ENCODE assay signal across 8 mouse cellular contexts in the genomic region with DNA sequence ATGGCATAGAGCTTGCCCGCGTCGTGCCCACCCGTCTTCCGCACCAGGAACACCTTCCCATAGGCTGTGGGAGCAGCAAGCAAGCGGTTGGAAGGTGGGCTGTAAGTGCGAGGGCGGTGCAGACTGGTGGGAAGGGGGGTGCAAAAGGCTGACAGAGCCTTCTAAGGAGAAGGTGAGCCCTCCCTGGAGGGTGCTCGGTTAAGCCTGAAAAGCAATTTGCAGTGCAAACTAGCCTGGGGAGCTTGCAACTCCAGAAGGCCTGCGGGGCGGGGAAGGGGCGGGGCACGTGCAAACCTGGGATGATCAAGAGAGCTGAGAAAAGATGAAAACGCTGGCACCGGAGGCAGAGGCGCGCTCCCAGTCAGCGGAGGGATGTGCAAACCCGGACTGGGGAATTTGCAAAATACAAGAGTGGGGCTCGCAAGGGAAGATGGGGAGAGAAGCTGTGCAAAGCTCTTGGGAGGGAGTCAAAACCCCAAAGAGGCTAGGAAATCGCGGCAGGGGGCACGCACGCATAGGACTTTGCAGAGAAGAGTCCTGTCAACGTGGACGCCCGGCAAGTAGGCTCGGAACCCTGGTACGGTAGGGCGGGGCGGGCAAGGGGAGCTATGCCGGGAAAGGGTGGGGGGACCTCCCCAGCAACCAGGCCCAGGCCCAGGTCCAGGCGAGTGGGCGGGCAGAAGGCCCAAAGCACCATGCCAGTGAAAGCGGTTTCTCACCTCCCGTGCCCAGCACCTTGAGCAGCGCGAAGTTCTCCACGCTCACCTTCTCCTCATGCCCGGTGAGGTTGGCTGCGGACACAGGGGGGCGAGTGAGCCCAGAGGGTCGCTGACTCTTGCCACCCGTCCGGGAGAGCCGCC. TPM values are rescaled to one million over a fixed set of nuclear protein-coding genes. Genes with fewer than 3 reads are reported as not detected.
DNase-seq lines count a peak whose midpoint lies in the region; ATAC-seq and TF ChIP-seq lines count a peak whose summit lies in the region.

No protein-coding gene starts in this region.

- no peak for TF ChIP-seq EP300 in liver, embryonic 14.5 days (IDR thresholded peaks at IDR 0.05; ENCODE audit: low read depth)

- H3K36me3 ChIP-seq in forebrain, embryonic 11.5 days (ENCODE audit: control insufficient read depth, insufficient read depth, low read length): no peaks in the 10 kb centered on the region
- H3K36me3 ChIP-seq in intestine, embryonic 16.5 days (ENCODE audit: control insufficient read depth, insufficient read depth, low read length): no peaks in the 10 kb centered on the region
- no peaks in the 10 kb centered on the region for H3K36me3 ChIP-seq in liver, embryonic 14.5 days (replicated peaks; ENCODE audit: control insufficient read depth, insufficient read depth, low read depth)
- H3K36me3 ChIP-seq in neural tube, embryonic 13.5 days: no peaks in the 10 kb centered on the region

- H3K4me2 ChIP-seq in forebrain, embryonic 11.5 days (ENCODE audit: low read depth, low read length, severe bottlenecking): peak overlapping the region; percentile 99
- H3K4me2 ChIP-seq in intestine, embryonic 16.5 days (ENCODE audit: low read depth, low read length): peak overlapping the region; percentile 97
- peak overlapping the region; percentile 92 for H3K4me2 ChIP-seq in liver, embryonic 14.5 days (ENCODE audit: low read depth)
- peak overlapping the region; percentile 98 for H3K4me2 ChIP-seq in neural tube, embryonic 13.5 days

- no peak overlapping the region for H3K27ac ChIP-seq in forebrain, embryonic 11.5 days (ENCODE audit: low read depth, low read length)
- 0 out of 2 replicates have a peak overlapping the region, but pooled peaks have one; percentile 7 for H3K27ac ChIP-seq in intestine, embryonic 16.5 days (ENCODE audit: low read length)
- no peak overlapping the region for H3K27ac ChIP-seq in liver, embryonic 14.5 days
- 0 out of 2 replicates have a peak overlapping the region, but pooled peaks have one; percentile 23 for H3K27ac ChIP-seq in neural tube, embryonic 13.5 days (replicated peaks)

- H3K9me3 ChIP-seq in forebrain, embryonic 11.5 days (ENCODE audit: control insufficient read depth, low read length): no peaks in the 10 kb centered on the region
- no peaks in the 10 kb centered on the region for H3K9me3 ChIP-seq in intestine, embryonic 16.5 days (ENCODE audit: control insufficient read depth, low read length)
- H3K9me3 ChIP-seq in liver, embryonic 14.5 days (ENCODE audit: control insufficient read depth, low read length): no peaks in the 10 kb centered on the region
- H3K9me3 ChIP-seq in neural tube, embryonic 13.5 days: no peaks in the 10 kb centered on the region

- peak; percentile 44 to 70 for DNase-seq in layer of hippocampus, adult 18-20 months (ENCODE audit: low spot score in 2 of 2)
- DNase-seq in layer of hippocampus, adult 9-10 months (ENCODE audit: low spot score): no peak
- DNase-seq in adrenal gland, postnatal 10 days: peak; percentile 63
- DNase-seq in forebrain, embryonic 11.5 days (ENCODE audit: low spot score): peak; percentile 73
- no peak for DNase-seq in liver, embryonic 14.5 days (ENCODE audit: low read depth in 3 of 3, low spot score in 3 of 3)
- DNase-seq in ovary, postnatal 36 days (ENCODE audit: low spot score): no peak

- TF ChIP-seq CTCF in liver, embryonic 14.5 days (IDR thresholded peaks at IDR 0.05; ENCODE audit: low read depth): no peak

- peaks cover 25% of the 10 kb centered on the region for H3K27me3 ChIP-seq in forebrain, embryonic 11.5 days (ENCODE audit: control insufficient read depth, insufficient read depth, low read length)
- no peaks in the 10 kb centered on the region for H3K27me3 ChIP-seq in intestine, embryonic 16.5 days (replicated peaks; ENCODE audit: control insufficient read depth, insufficient read depth, low read length)
- no peaks in the 10 kb centered on the region; the same call in 1 of the 2 replicates for H3K27me3 ChIP-seq in liver, embryonic 14.5 days (ENCODE audit: control insufficient read depth, insufficient read depth, low read length)
- H3K27me3 ChIP-seq in neural tube, embryonic 13.5 days: peaks cover 85% of the 10 kb centered on the region

- peaks cover 8% of the 10 kb centered on the region for H3K4me1 ChIP-seq in forebrain, embryonic 11.5 days (replicated peaks; ENCODE audit: control insufficient read depth, insufficient read depth, low read length)
- H3K4me1 ChIP-seq in intestine, embryonic 16.5 days (ENCODE audit: control insufficient read depth, insufficient read depth, low read length): peaks cover 16% of the 10 kb centered on the region
- peaks cover 3 to 4% of the 10 kb centered on the region in 2 experiments; a peak in 2 of 4 replicates for H3K4me1 ChIP-seq in liver, embryonic 14.5 days (replicated peaks; ENCODE audit: control insufficient read depth in 2 of 2, insufficient read depth in 2 of 2, low read length in 1 of 2)
- H3K4me1 ChIP-seq in neural tube, embryonic 13.5 days (replicated peaks): peaks cover 25% of the 10 kb centered on the region

- WGBS in forebrain, embryonic 11.5 days: under 1% methylated on average over 45 of the region's 46 CpGs
- 2% methylated on average over 45 of the region's 46 CpGs for WGBS in intestine, embryonic 16.5 days
- 4% methylated on average over 46 of the region's 46 CpGs for WGBS in liver, embryonic 14.5 days (ENCODE audit: insufficient replicate concordance)
- WGBS in neural tube, embryonic 13.5 days: 1% methylated on average over 46 of the region's 46 CpGs

- ATAC-seq in forebrain, embryonic 11.5 days (replicated peaks; ENCODE audit: low FRiP score): peak; percentile 53
- peak; percentile 61 for ATAC-seq in intestine, embryonic 16.5 days
- ATAC-seq in liver, embryonic 14.5 days (ENCODE audit: insufficient read depth): peak; percentile 34
- peak; percentile 51 for ATAC-seq in neural tube, embryonic 13.5 days (ENCODE audit: low read depth)

- peak overlapping the region; percentile 60 for H3K4me3 ChIP-seq in forebrain, embryonic 11.5 days (ENCODE audit: low read depth, low read length)
- H3K4me3 ChIP-seq in intestine, embryonic 16.5 days (ENCODE audit: low read length): peak overlapping the region; percentile 66
- peak overlapping the region; percentile 60 to 68 for H3K4me3 ChIP-seq in liver, embryonic 14.5 days (ENCODE audit: insufficient read depth in 1 of 2, low read depth in 2 of 2, low read length in 2 of 2)
- H3K4me3 ChIP-seq in neural tube, embryonic 13.5 days: peak overlapping the region; percentile 65

- H3K9ac ChIP-seq in forebrain, embryonic 11.5 days (ENCODE audit: low read length): peak overlapping the region; percentile 66
- peak overlapping the region; percentile 78 for H3K9ac ChIP-seq in intestine, embryonic 16.5 days (ENCODE audit: low read depth, low read length)
- H3K9ac ChIP-seq in liver, embryonic 14.5 days (replicated peaks): peak overlapping the region; percentile 55
- H3K9ac ChIP-seq in neural tube, embryonic 13.5 days: peak overlapping the region; percentile 83

RNA-seq across cellular contexts. Expression of a gene that starts 0.6 kb away (rescaled TPM):
- total RNA-seq in layer of hippocampus, adult 18-20 months (2021): 10 to 100 TPM; 36.2 to 43.7 TPM
- total RNA-seq in adrenal gland, postnatal 10 days (2021): 10 to 100 TPM; 21.5 to 27.5 TPM
- polyA plus RNA-seq in forebrain, embryonic 11.5 days (2014; fragmentation: Nextera tagmentation; extraction: Ambion mirVana): 6.0 and 7.2 TPM in 2 replicates
- 20.5 and 20.7 TPM in 2 replicates for polyA plus RNA-seq in intestine, embryonic 16.5 days (2015; fragmentation: Nextera tagmentation; extraction: Ambion mirVana)
- polyA plus RNA-seq in liver, embryonic 14.5 days (2012; rRNA removed): 3.0 and 3.1 TPM in 2 replicates
- 4.3 and 5.4 TPM in 2 replicates for polyA plus RNA-seq in liver, embryonic 14.5 days (2014; fragmentation: Nextera tagmentation; extraction: Ambion mirVana)
- 8.4 and 9.8 TPM in 2 replicates for polyA plus RNA-seq in neural tube, embryonic 13.5 days (2015; fragmentation: Nextera tagmentation; extraction: Ambion mirVana)

RNA-seq across cellular contexts. Expression of a gene that starts 18.2 kb away (rescaled TPM):
- total RNA-seq in layer of hippocampus, adult 18-20 months (2021): 10 to 100 TPM; 13.8 to 16.1 TPM
- 1 to 10 TPM; 4.1 TPM for total RNA-seq in adrenal gland, postnatal 10 days (2021)
- 0.56 and 0.80 TPM in 2 replicates for polyA plus RNA-seq in forebrain, embryonic 11.5 days (2014; fragmentation: Nextera tagmentation; extraction: Ambion mirVana)
- polyA plus RNA-seq in intestine, embryonic 16.5 days (2015; fragmentation: Nextera tagmentation; extraction: Ambion mirVana): 1.1 and 1.3 TPM in 2 replicates
- polyA plus RNA-seq in liver, embryonic 14.5 days (2012; rRNA removed): 1.5 and 2.3 TPM in 2 replicates
- polyA plus RNA-seq in liver, embryonic 14.5 days (2014; fragmentation: Nextera tagmentation; extraction: Ambion mirVana): 0.76 and 1.1 TPM in 2 replicates
- 0.54 and 1.3 TPM in 2 replicates for polyA plus RNA-seq in neural tube, embryonic 13.5 days (2015; fragmentation: Nextera tagmentation; extraction: Ambion mirVana)

Comparison
In these comparisons a context has a peak if more than half of its experiments do, and no peak if none do; other contexts are left out.
1. DNase-seq: peak in layer of hippocampus, adult 18-20 months (2 of 2), adrenal gland, postnatal 10 days (single experiment) and forebrain, embryonic 11.5 days (single experiment); none in layer of hippocampus, adult 9-10 months (single experiment), liver, embryonic 14.5 days (0 of 3) and ovary, postnatal 36 days (single experiment).
2. H3K27ac ChIP-seq: peak in intestine, embryonic 16.5 days (single experiment) and neural tube, embryonic 13.5 days (single experiment); none in forebrain, embryonic 11.5 days (single experiment) and liver, embryonic 14.5 days (single experiment).
3. Peak in every context shown above with its lines, with median percentiles within 50 percentile points of each other: ATAC-seq, H3K4me2 ChIP-seq, H3K4me3 ChIP-seq and H3K9ac ChIP-seq.